8 mouse cellular contexts compared by ENCODE assay signal in the genomic region with DNA sequence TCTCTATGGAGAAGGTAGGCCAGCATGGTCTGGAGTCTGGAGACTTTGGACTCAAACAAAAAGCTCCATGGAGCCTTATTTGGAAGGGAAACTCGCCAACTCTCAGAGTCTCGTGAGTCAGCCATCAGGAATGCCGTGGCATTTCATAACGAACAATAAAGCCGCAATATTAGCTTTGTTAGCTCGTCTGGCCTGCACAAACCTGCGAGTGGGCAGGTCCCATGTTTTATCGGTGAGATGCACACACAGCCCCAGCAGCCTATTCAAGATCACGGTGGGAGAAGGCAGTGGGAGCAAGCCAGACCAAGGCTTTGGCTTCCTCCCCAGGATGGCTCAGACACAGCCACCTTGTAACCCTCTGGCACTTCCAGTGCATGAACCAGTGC.
DNase-seq lines count a peak whose midpoint lies in the region; ATAC-seq lines count a peak whose summit lies in the region.

No protein-coding gene starts in this region.

- H3K9ac ChIP-seq in limb, embryonic 12.5 days (replicated peaks): no peak overlapping the region
- H3K9ac ChIP-seq in embryonic facial prominence, embryonic 15.5 days: no peak overlapping the region
- no peak overlapping the region for H3K9ac ChIP-seq in intestine, embryonic 16.5 days (ENCODE audit: low read depth, low read length)
- H3K9ac ChIP-seq in hindbrain, embryonic 16.5 days (ENCODE audit: low read depth, low read length): no peak overlapping the region

- peaks cover 22% of the 10 kb centered on the region for H3K4me1 ChIP-seq in limb, embryonic 12.5 days (replicated peaks)
- H3K4me1 ChIP-seq in limb, embryonic 10.5 days: peaks cover 22% of the 10 kb centered on the region
- peaks cover 28% of the 10 kb centered on the region for H3K4me1 ChIP-seq in embryonic facial prominence, embryonic 15.5 days
- H3K4me1 ChIP-seq in intestine, embryonic 16.5 days (ENCODE audit: control insufficient read depth, insufficient read depth, low read length): peaks cover 18% of the 10 kb centered on the region
- no peaks in the 10 kb centered on the region for H3K4me1 ChIP-seq in hindbrain, embryonic 16.5 days (ENCODE audit: control insufficient read depth, insufficient read depth, low read depth, low read length)

- no peaks in the 10 kb centered on the region for H3K36me3 ChIP-seq in limb, embryonic 12.5 days
- H3K36me3 ChIP-seq in limb, embryonic 10.5 days: no peaks in the 10 kb centered on the region
- no peaks in the 10 kb centered on the region for H3K36me3 ChIP-seq in embryonic facial prominence, embryonic 15.5 days
- no peaks in the 10 kb centered on the region for H3K36me3 ChIP-seq in intestine, embryonic 16.5 days (ENCODE audit: control insufficient read depth, insufficient read depth, low read length)
- no peaks in the 10 kb centered on the region for H3K36me3 ChIP-seq in hindbrain, embryonic 16.5 days (ENCODE audit: control insufficient read depth, insufficient read depth, low read length)

- no peak for ATAC-seq in limb, embryonic 12.5 days (ENCODE audit: insufficient number of reproducible peaks, insufficient read depth, low FRiP score, low TSS enrichment, low read depth)
- ATAC-seq in embryonic facial prominence, embryonic 15.5 days (ENCODE audit: insufficient number of reproducible peaks, low FRiP score, low TSS enrichment, low read depth): 0 out of 2 replicates have a peak, but pooled peaks have one; percentile 16
- peak; percentile 84 for ATAC-seq in intestine, embryonic 16.5 days
- ATAC-seq in hindbrain, embryonic 16.5 days: no peak

- H3K9me3 ChIP-seq in limb, embryonic 12.5 days: no peaks in the 10 kb centered on the region
- no peaks in the 10 kb centered on the region for H3K9me3 ChIP-seq in limb, embryonic 10.5 days (replicated peaks)
- no peaks in the 10 kb centered on the region for H3K9me3 ChIP-seq in embryonic facial prominence, embryonic 15.5 days (replicated peaks)
- no peaks in the 10 kb centered on the region for H3K9me3 ChIP-seq in intestine, embryonic 16.5 days (ENCODE audit: control insufficient read depth, low read length)
- H3K9me3 ChIP-seq in hindbrain, embryonic 16.5 days (ENCODE audit: control insufficient read depth, low read length): no peaks in the 10 kb centered on the region

- no peak overlapping the region for H3K4me3 ChIP-seq in limb, embryonic 12.5 days (replicated peaks)
- no peak overlapping the region for H3K4me3 ChIP-seq in limb, embryonic 10.5 days
- H3K4me3 ChIP-seq in embryonic facial prominence, embryonic 15.5 days (replicated peaks): no peak overlapping the region
- no peak overlapping the region for H3K4me3 ChIP-seq in intestine, embryonic 16.5 days (ENCODE audit: low read length)
- H3K4me3 ChIP-seq in hindbrain, embryonic 16.5 days (ENCODE audit: low read length): no peak overlapping the region

- H3K27ac ChIP-seq in limb, embryonic 12.5 days: 0 out of 2 replicates have a peak overlapping the region, but pooled peaks have one; percentile 13
- H3K27ac ChIP-seq in limb, embryonic 10.5 days: no peak overlapping the region
- H3K27ac ChIP-seq in embryonic facial prominence, embryonic 15.5 days (replicated peaks): peak overlapping the region; percentile 29
- peak overlapping the region; percentile 76 for H3K27ac ChIP-seq in intestine, embryonic 16.5 days (ENCODE audit: low read length)
- no peak overlapping the region for H3K27ac ChIP-seq in hindbrain, embryonic 16.5 days (ENCODE audit: low read depth, low read length)

- no peak overlapping the region for H3K4me2 ChIP-seq in limb, embryonic 12.5 days
- H3K4me2 ChIP-seq in embryonic facial prominence, embryonic 15.5 days (replicated peaks): no peak overlapping the region
- H3K4me2 ChIP-seq in intestine, embryonic 16.5 days (ENCODE audit: low read depth, low read length): no peak overlapping the region
- no peak overlapping the region for H3K4me2 ChIP-seq in hindbrain, embryonic 16.5 days (ENCODE audit: low read length)

- WGBS in limb, embryonic 12.5 days: 61% methylated on average over 9 of the region's 9 CpGs
- WGBS in limb, embryonic 10.5 days: 93% methylated on average over 9 of the region's 9 CpGs
- 38% methylated on average over 9 of the region's 9 CpGs for WGBS in embryonic facial prominence, embryonic 15.5 days
- WGBS in intestine, embryonic 16.5 days: 41% methylated on average over 9 of the region's 9 CpGs
- WGBS in hindbrain, embryonic 16.5 days: 60% methylated on average over 9 of the region's 9 CpGs

- no peaks in the 10 kb centered on the region for H3K27me3 ChIP-seq in limb, embryonic 12.5 days
- no peaks in the 10 kb centered on the region for H3K27me3 ChIP-seq in limb, embryonic 10.5 days (ENCODE audit: low read depth, poor library complexity, severe bottlenecking)
- no peaks in the 10 kb centered on the region for H3K27me3 ChIP-seq in embryonic facial prominence, embryonic 15.5 days
- no peaks in the 10 kb centered on the region for H3K27me3 ChIP-seq in intestine, embryonic 16.5 days (replicated peaks; ENCODE audit: control insufficient read depth, insufficient read depth, low read length)
- H3K27me3 ChIP-seq in hindbrain, embryonic 16.5 days (replicated peaks; ENCODE audit: control insufficient read depth, insufficient read depth, low read length): no peaks in the 10 kb centered on the region

- no peak for DNase-seq in limb, embryonic 10.5 days (ENCODE audit: low spot score)
- DNase-seq in urinary bladder, postnatal 14 days (ENCODE audit: low spot score): peak; percentile 80
- DNase-seq in thymus, adult 18-20 months: no peak
- DNase-seq in thymus, postnatal 10 days (ENCODE audit: low spot score in 2 of 2): no peak

Comparison
In these comparisons a context has a peak if more than half of its experiments do, and no peak if none do; other contexts are left out.
1. H3K27ac ChIP-seq: peak in limb, embryonic 12.5 days (single experiment), embryonic facial prominence, embryonic 15.5 days (single experiment) and intestine, embryonic 16.5 days (single experiment); none in limb, embryonic 10.5 days (single experiment) and hindbrain, embryonic 16.5 days (single experiment).
2. ATAC-seq: peak in embryonic facial prominence, embryonic 15.5 days (single experiment) and intestine, embryonic 16.5 days (single experiment); none in limb, embryonic 12.5 days (single experiment) and hindbrain, embryonic 16.5 days (single experiment).